Mouse (Mus musculus): Measurements from ENCODE around the gene Rasip1.

Rasip1 gene

DNA sequence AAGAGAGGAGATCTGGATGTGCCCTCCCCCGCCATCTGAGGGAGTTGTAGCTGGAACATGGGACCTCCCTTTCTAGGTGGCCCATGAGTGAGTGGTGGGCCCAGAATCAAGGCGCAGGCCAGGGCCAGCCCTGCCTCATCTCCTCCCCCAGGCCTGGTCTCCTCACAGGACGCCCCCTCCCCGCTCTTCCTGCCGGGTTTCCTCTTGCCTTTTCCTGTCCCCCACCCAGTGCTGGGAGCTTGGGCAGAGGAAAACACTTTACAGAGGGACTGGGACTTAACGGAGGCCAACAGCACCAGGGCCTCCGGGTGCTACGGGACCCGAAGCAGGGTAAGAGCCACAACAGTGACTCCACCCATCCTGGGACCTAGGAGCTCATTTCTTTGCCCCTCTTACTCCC, at the start of gene Rasip1:
Gene Rasip1, plus strand, starts transcription at position 228 of the 400 bp plus-strand sequence.
- no peak for DNase-seq (ENCODE audit: low read depth)

DNA sequence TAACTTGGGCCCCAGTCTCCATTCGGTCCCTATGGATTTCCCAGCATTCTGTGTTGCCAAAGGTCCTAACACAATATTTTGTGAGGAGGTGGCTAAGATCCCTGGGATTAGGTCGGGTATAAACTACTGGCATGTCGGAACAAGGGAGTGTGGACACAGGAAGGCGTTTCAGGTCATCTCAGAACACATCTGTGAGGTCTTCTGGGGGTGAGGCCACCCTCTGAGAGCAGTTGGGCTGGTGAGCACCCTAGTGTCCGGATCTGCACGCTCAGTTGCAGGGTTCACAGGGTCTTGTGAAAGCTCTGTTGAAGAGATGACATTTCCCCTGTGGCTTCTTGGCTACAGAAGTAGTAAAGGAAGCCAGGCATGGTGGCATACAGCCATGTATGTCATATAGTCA, 41.4 kb upstream of the Rasip1 start:
- no peak for DNase-seq (ENCODE audit: low read depth)

GRCm38 (mm10) chr7:45587631-45588592, 39.4 kb upstream of the Rasip1 start:
- no peak for DNase-seq (ENCODE audit: low read depth)

- peak; percentile 93 for DNase-seq (ENCODE audit: low read depth)
Measured at GRCm38 (mm10) chr7:45589173-45589572, 38.1 kb upstream of the Rasip1 start.

GRCm38 (mm10) chr7:45589898-45590297, 37.4 kb upstream of the Rasip1 start:
- DNase-seq (ENCODE audit: low read depth): no peak

GRCm38 (mm10) chr7:45590874-45591273, 36.4 kb upstream of the Rasip1 start:
- DNase-seq (ENCODE audit: low read depth): no peak

GRCm38 (mm10) chr7:45591880-45592279, 35.4 kb upstream of the Rasip1 start:
- DNase-seq (ENCODE audit: low read depth): no peak

DNA sequence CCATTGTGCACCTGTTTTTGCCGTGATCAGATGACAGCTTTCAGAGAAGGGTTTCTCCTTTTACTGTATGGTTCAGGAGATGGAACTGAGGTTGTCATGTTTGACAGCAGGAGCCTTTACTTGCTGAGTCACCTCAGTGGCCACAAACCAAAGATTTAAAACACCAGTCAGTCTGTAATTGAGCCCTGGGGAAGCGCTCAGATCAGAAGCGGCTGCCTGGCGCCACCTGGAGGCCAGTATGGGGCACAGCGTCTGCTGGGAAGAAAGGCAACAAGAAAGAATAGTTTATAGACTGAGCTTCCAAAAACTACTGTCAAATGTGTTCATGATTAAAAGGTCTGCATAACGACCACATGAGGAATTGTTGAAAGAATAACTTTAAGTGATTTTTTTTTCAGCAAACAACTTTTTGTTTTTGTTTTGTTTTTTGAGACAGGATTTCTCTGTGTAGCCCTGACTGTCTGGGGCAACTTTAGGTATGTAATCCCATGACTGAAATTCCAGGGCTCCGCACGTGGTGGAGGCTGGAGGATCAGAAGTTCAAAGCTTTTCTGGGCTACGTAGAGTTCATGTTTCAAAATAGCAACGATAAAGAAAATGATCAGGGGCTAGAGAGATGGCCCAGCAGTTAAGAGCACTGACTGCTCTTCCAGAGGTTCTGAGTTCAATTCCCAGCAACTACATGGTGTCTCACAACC, 34.0 kb upstream of the Rasip1 start:
- peak; percentile 81 for DNase-seq (ENCODE audit: low read depth)

- no peak for DNase-seq (ENCODE audit: low read depth)
Measured at GRCm38 (mm10) chr7:45595176-45595575, 32.1 kb upstream of the Rasip1 start.

GRCm38 (mm10) chr7:45596107-45596506, 31.2 kb upstream of the Rasip1 start:
- DNase-seq (ENCODE audit: low read depth): no peak

GRCm38 (mm10) chr7:45597013-45597412, 30.3 kb upstream of the Rasip1 start:
- DNase-seq (ENCODE audit: low read depth): no peak

DNA sequence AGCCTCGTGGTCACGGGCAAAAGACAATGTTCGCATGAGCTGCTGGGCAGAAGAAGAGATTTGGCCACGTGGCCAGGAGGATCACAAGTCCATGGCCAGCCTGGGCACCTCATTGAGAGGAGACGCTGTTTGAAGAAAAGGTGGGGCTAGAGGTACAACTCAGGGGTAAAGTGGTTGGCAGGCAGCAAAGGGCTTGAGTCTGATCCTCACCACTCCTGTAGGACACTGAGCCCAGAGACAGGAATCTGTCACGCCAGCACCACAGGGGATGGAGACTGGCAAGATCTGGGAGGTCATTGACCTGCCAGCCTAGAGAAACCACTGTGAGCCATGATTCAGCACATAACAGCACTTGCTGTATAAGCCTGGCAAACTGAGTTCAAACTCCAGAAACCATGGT, 29.8 kb upstream of the Rasip1 start:
- no peak for DNase-seq (ENCODE audit: low read depth)

DNA sequence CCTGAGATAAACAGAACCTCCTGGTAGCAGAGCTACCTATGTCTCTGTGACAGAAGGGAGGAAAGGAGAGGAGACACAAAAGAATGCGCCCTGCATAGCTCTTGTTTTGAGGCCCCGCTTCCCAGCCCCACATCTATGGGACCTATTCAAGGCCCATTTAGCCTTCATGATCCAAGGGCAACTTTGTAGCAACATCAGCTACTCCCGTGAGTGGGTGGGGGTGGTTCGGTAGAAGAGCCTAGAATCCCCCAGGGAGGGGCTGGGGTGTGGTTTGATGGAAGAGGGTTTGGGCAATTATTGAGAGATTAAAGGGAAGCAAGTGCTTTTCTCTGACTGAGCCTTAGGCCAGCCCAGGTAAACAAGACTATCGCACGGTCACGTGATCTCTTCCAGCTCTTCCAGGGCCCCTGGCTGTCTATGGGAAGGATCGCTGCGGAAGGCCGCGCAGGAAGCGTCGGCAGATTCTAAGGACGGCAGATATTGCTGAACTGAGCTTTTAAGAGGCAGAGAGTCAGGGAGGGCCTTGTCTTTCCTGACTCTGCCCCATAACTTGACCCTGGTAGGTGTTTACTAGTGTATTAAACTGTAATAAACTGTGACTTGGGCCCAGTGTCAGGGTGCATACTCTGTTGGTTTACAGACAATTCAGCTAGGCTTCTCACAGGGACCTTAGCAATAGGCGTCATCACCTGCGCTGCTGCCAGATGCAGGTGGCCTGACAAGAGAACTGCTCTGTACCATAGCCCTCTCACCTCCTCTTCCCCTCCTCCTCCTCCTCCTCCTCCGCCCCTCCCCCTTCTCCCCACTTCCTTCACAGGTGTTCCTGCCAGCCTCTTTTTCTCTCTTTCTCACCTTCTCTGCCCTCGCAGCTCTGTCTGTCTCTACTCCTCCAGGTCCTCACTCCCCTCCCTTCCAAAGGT, 28.1 kb upstream of the Rasip1 start:
- no peak for DNase-seq (ENCODE audit: low read depth)

GRCm38 (mm10) chr7:45605704-45606289, 21.5 kb upstream of the Rasip1 start:
- DNase-seq (ENCODE audit: low read depth): no peak

DNA sequence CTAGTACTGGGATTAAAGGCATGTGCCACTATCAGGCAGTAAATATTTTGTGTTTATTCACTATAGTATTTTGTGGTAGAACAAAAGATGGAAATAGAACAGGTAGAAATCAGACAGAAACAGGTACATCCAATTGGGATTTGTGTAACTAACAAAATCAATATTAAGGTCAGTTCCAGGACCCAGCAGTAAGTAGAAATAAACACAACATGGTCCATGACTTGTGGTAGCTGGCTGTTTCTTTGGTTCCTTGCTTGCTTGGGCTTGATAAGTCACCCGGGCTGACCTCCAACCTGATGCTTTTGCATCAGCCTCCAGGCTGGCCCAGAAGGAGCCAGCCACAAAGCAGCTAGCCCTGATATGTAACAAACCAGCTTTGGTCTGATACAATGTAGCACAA, 17.8 kb upstream of the Rasip1 start:
- no peak for DNase-seq (ENCODE audit: low read depth)

DNA sequence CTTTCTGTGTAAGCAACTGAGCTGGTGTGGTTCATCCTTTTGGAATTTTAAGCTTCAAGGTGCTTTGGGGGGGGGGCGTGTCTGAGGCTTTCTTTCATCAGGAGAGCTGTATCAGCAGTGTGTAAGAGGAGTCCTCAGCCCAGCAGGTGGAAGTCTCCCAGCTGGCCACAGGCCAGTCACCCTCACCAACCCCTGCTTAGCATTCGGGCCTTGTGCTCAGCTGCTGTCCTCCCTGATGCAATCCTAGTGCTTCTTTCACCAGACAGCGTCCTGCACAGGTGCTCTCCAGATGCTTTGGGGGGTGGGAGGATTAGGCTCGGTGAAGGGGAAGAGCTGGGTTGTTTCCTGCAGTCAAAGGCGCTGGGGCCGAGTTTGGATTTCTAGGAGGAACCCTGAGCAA, 11.0 kb upstream of the Rasip1 start:
- no peak for DNase-seq (ENCODE audit: low read depth)

DNA sequence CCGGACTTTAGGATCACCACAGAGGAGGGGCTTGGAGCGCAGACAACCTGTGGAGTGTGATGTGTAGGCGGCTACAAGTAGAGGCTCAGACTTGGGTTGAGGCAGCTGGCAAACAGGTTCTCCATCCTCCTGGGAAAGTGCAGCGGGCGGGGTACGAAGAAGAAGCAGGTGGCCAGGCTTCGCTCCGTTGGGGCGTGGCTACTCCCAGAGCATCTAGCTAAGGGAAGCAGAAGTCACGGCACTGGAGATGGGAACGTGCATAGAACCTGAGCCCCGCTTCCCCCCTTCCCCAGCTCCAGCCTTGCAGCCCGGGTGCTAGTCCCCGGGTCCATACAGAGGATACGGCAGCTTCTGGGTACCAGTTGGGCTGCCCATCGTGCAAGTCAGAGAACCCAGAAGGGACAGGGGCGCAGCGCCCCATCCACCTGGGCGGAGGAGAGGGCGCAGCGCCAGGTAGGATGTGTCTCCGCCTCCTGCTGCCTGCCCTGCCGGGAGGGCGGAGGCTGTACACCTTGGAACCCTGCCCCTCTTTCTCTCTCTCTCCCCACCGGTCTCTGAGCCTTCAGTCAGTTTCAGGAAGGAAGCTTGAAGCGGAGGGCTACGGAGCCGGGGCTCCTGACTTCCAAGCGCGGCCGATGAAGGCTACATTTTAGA, 10.1 kb upstream of the Rasip1 start, which contains the start of gene Fut1:
Gene Fut1, plus strand, starts transcription at position 248 of the 654 bp plus-strand sequence.
- no peak for DNase-seq (ENCODE audit: low read depth)

DNA sequence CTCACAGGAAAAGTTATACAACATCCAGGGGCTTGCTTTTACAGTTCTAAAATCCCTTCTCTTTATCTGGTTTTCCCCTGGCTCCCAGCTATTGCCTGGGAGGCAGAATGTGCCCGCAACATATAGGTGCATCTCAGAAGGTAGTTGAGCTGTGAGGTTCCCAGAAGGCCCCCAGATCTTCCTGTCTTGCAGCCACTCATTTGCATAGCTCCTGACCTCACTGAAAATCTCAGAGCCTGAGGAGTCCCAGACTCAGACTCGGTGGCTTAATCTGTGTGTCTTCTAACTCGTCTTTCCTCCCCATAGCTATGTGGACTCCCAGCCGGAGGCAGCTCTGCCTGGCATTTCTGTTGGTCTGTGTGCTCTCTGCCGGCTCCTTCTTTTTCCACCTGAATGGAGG, 9.0 kb upstream of the Rasip1 start:
- no peak for DNase-seq (ENCODE audit: low read depth)

DNA sequence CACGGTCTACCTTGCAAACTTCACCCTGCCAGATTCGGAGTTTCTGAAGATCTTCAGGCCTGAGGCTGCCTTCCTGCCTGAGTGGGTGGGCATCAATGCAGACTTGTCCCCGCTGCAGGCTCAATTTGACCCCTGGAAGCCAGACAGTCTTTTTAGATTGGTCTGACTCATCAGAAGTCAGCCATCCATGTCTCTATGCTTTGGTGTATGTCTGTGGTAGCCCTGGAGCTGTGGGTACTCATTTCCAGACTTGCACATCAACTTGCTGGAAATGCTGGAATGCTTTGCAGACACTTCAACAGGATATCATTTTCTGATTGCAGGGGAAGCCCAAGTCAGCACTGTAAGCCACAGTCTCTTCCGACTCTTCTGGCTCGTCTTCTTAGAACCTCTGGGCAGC, 7.7 kb upstream of the Rasip1 start:
- no peak for DNase-seq (ENCODE audit: low read depth)

DNA sequence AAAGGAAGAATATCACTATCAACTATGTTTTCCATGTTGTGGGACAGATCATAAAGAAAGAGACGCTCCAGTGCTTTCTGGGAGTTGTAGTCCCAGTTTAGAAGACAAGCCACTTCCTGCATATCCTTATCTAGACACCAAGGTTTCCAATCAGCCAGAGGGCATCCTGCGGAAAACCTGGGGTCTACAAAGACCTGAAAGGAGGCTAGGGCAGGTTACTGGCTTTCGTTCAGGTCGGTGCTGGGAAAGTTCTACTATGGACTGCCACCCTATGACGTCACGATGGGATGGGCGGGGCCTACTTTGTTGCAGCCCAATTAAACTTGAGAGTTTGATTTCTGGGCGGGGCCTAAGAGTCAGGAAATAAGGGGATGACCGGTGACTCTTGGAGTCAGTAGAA, 5.8 kb upstream of the Rasip1 start, which contains the start of gene Izumo1:
Gene Izumo1, plus strand, starts transcription at position 369 of the 400 bp plus-strand sequence.
- DNase-seq (ENCODE audit: low read depth): peak; percentile 40

- no peak for DNase-seq (ENCODE audit: low read depth)
Measured at GRCm38 (mm10) chr7:45623507-45623906, 3.8 kb upstream of the Rasip1 start.

Data from c-Kit-positive CD71-negative TER-119-negative erythroid progenitor cells, embryonic 14.5 days (primary cell).